Mouse (Mus musculus) cortical plate, adult 2 months (tissue): ENCODE results near the gene Epop.

Experiments used
- CTCF ChIP-seq: fragments of 200-500 bp; IDR thresholded peaks from 2 replicates; pipeline ENCODE4 v1.5.1; 2011; ENCODE audit warnings: mild to moderate bottlenecking, control low read depth, low read length; ENCODE audit not compliant: insufficient read depth; ENCODE audit errors: extremely low read depth
- POLR2A ChIP-seq: fragments of 200-500 bp; IDR thresholded peaks from 2 replicates; pipeline ENCODE4 v1.6.1; 2011; ENCODE audit warnings: mild to moderate bottlenecking, low read length, control low read depth; ENCODE audit not compliant: insufficient read depth; ENCODE audit errors: extremely low read depth

DNA sequence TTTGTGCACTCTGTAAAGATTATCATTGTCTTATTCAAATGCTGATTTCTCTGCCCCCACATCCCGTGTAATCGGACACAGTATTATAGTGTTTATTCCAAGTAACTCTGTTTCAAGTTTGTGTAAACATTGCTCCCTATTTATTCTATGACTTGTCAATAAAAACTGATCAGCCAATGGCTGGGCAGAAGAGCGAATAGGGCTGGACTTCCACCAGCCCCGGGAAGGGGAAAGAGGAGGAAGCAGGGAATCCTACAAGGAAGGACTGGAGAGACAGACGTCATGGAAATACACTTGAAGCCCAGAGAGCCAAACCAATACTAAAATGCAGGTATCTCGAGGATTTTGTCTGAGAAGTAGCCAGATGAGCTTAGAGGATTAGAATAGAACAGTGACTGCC is 35.4 kb downstream of the Epop start:
- TF ChIP-seq CTCF (no peak), POLR2A (no peak)
